Mouse (Mus musculus) testis, postnatal 14 days (tissue): ENCODE measurements at regions not wholly inside any gene's neighbourhood (a gene's known extent, or its start where the extent isn't known, plus 50 kb on each side); places are given as distances from the start of the nearest gene placed in this dataset.
"Not testable (repeated sequence)": the region's sequence is repeated elsewhere in the genome, so short reads cannot be mapped to it uniquely, and the experiment has no call there.

Source experiments
- DNase-seq: peaks from one replicate; pipeline ENCODE4 v3.0.0; 2021; ENCODE audit warnings: low spot score

DNA sequence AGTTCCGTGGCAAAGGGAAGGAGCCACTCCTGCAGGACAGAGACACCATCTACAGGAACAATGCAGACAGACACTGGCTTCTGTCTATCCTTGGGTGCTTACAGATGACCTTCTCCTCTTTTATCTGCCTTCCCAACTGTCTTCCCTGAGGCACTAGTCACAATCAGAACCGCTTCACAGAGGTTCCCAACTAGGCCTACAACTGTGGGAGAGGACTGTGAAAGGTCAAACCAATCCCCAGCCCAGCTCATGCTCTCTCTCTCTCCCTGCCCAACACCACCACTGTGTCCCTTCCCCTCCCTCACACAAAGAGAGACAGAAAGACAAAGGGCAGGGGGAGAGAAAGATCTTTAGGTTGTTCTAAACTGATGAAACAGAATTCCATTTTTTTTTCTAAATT is 61.3 kb downstream of the Tmem17 start:
- no peak for DNase-seq

DNA sequence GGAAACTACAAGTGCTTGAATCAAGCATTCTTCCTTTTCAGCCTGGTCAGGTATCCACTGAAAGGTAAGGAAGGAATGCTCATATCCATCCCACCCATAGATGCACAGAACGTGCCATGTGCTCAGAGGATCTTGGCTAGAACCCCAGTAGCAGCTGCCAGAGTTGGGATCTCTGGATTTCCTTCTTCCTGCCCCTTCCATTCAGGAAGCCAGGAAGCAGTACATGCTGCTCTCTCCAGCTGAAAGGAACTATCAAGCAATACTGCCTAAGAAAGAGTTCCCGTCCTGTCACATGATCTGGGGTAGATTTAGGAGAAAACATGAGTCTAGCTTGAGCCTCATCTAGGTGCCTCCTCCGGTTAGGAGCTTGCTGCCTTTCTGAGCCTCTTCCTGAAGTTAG is 61.9 kb downstream of the Tmem17 start:
- no peak for DNase-seq

DNA sequence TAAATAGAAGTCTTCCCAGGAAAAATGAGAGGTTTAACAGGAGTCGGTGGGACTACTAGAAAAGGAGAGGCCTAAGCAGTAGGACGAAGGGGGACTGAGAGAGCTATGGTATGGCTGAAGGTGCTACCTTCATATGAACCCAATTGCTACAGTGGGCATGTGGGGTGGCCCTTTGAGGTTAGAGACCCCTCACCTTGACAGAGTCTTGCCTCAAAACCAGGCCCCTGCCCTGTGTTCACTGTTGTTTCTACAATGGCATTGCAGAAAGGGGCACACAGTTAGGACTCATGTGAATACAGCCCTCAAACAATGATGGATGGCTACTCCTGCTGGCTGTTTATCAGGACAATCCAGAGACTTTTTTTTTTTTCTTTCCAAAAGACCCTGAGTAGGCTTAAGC is 62.6 kb downstream of the Tmem17 start:
- no peak for DNase-seq

DNA sequence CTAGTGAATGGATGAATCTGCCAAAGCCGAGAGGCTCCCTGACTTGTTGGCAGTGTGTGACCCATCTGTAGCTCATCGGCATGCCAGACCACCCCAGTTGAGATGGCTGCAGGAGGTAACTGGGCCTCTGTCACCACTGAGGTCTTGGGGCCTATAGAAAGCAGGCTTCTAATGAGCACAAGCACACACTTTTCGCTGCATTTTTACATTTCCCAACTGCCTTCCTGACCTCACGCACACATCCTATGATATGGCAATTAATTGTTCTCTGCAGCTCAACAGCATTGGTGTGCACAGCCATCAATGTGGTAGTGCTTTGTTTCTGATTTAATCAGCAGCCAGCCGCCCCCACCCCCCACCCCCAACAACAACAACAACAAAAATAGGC is 72.2 kb downstream of the Tmem17 start:
- DNase-seq: no peak

DNA sequence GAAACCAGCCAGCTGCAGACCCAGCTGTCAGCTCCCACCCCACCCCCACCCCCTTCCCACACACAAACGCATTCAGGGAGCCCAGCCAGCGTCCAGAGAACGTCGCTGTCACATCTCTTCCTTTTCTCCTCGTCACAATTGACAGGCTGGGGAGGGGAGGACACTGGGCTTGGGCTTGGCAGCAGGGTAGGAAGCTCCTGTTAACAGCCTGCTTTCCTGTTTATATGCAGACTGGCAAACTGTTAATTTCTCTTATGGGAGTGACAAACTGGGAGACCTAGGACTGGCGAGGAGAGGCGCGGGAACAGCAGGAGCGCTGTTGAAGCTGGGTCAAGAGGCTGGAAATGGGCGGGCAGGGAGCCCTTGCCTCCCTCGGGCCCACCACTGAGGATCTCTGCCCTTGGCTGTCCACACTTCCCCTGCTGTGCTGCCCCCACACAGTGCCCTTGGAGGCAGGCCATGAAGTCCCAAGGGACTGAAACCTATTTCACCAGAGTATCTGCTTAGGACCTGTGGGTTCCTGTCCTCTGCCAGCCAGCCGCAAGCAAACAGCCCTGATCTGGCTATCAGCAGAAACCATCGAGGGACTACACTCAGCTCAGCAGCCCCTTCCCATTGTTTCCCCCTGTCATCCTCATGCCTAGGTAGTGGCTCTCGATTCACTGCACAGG is 72.7 kb downstream of the Tmem17 start:
- DNase-seq: peak; percentile 19

- DNase-seq: peak; percentile 31
These were observed 75.9 kb downstream of the Tmem17 start for GRCm38 (mm10) chr11:22587691-22588241.

GRCm38 (mm10) chr11:22588546-22588945 is 76.7 kb downstream of the Tmem17 start:
- DNase-seq: peak; percentile 20

DNA sequence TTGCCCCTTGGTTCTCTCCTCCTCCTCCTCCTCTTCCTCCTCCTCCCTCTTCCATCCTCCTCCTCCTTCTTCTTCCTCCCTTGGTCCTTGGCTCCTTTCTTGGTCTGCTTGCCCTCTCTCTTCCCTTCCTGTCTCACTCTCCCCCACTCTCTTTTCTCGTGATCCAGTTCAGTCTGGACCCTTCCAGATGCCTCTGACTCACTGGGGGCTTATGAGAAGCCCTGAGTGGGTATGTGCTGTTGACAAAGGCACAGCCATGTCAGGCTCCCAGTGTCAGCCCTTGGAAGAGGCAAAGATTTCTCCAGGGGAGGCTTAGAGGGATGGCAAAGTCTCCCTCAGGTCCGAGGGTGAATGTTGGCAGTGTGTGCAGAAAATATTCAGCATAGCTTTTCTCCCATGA is 78.0 kb downstream of the Tmem17 start:
- no peak for DNase-seq

DNA sequence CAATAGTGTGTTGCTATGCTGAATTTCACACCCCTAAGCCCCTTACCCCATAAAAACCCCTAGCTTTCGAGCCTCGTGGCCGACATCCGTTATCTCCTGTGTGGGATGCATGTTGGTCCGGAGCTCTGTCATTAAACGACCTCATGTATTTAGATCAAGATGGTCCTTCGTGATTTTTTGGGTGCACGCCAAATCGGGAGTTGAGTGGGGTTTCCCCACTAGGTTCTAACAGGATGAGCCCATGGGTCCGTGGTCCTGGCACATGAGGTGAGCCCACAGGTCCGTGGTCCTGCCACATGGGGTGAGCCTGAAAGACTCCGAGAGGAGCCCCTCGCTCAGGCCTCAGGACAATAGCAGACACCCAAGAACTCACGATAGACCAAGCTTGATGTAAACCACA is 79.2 kb downstream of the Tmem17 start:
- not testable (repeated sequence) for DNase-seq

DNA sequence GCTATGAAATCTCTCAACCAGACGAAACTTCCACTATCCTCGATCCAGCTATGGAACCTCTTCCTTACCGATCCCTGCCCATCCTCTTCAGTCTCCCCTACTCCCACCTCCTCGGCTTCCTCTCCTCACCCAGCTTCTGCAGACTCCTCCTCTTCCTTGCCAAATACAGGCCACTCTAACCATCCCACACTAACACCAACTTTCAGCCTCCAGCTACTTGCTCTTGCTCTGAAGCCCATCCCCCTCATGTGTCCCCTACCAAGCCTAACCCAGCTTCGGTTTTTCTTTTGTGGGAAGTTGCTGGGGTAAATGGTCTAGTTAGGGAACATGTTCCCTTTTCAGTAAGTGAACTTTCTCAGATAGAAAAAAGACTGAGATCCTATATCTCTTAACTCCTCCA is 80.8 kb downstream of the Tmem17 start:
- DNase-seq: no peak

DNA sequence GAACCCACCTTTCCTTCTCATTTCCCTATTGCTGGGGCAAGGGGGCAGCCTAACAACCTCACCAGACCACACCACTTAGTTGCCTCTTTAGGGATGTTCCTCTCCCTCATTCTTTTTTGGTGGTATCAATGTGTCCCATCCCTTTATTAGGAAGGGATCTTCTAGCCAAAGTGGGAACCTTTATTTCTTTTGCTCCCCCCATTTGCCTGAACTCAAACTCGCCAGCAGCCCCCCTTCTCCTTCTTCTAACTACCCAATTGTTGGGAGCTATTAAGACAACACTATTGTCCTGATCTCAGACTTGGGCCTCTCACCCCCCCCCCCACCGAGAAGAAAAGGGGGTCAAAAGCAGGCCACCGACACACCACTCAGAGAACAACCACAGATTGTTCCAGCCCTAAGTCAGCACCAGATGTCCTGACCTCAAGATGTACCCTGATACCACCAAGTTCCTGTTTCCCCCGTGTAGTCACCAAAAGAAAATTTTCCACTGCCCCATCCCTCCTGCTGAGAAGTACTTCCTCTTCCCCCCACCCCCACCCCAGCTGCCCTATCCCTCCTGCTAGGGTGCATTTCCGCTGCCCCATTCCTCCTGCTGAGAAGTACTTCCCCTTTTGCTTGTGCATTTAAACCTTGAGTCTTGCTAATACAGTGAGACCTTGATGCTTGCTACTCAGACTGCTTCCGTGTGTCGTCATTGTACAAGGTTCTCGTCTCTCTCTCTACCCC is 84.4 kb downstream of the Tmem17 start:
- no peak for DNase-seq

- no peak for DNase-seq
These were observed 84.9 kb downstream of the Tmem17 start for GRCm38 (mm10) chr11:22596805-22597149.

DNA sequence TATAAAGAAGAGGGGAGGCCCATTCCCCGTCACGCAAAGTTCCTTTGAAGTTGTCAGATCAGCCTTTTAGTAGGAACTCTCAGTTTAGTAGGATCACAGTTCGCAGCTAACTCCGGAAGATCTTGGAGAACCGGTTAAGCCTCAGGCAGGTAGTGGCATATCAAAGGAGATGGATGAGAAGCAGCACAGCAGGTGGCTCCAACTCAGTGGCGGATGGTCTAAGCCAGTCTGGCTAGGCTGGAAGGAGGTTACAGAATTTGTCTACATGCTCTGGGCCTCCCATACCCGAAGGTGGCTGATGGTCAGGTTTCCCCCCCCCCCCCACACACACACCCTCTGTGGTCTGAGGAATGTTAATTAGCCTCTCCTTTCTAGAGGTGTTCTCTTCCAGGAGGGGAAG is 88.5 kb downstream of the Tmem17 start:
- no peak for DNase-seq

DNA sequence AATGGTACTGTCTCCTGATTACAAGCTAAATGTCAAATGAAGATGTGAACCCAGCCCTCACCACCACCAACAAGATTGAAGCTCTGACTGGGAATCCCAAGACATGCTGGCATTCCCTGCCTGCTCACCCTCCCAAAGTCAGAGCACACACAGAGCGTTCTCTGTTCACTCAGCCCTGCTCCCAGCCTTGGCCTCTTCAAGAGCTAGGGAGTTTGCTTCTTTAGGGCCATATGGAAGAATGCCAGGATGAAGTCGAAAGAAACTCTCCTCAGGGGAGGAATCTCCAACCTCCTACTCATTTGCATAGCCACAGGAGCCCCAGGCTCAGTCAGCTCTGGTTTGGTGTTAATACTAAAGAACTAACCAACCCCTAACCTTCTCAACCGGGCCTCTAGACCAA is 90.1 kb downstream of the Tmem17 start:
- DNase-seq: peak; percentile 56

GRCm38 (mm10) chr11:22602610-22603009 is 90.7 kb downstream of the Tmem17 start:
- no peak for DNase-seq

DNA sequence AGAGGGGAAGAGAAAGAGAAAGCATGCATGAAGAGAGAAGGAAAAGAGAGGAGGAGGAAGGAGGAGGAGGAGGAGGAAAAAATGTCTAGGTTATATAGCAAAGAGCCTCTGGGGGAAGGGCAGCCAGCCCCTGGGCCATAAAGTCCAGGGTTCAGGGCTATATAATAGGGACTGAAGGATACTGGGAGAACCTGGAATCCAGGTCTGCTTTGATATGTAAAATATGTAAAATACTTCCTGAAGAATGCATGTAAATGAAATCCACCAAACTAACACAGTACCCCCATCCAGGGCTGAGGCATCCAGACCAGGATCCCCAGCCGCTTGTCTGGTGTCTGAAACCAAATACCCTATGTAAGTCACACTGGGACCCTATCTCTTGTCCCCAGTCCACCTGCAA is 91.5 kb downstream of the Tmem17 start:
- no peak for DNase-seq

- no peak for DNase-seq
These were observed 94.5 kb downstream of the Tmem17 start for GRCm38 (mm10) chr11:22606380-22606779.

DNA sequence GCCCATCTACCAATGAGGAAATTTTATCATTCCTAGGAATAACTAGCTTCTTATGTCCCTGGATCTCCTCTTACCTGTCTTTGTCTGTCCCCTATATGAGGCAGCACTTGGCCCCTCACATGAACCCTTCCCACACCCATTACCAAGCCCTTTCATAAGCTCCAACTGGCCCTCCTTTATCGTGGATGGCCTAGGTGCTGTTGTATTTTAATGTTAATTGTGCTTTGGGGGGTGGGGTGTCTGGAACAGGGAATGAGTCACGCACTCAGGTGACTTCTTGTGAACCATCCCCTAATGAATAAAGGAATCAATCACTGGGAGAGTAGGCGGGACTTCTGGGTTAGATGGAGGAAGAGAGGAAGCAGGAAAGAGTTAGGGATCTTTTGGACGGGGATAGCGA is 95.8 kb downstream of the Tmem17 start:
- DNase-seq: no peak

DNA sequence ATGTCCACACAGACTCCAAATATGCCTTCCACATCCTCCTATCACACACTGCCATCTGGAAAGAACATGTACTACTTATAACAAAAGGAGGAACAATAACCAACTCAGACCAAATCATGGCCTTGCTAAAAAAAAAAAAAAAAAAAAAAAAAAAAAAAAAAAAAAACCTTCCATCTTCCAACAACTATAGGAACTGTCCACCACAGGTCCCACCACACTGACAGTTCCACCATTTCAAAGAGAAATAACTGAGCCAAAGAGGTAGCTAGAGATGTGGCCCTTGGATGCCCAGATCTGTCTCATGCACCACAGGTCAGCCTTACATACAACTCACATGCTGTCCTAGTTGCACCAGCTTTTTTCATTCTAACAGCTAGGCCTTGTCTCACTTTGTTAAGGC is 97.1 kb downstream of the Tmem17 start:
- no peak for DNase-seq

DNA sequence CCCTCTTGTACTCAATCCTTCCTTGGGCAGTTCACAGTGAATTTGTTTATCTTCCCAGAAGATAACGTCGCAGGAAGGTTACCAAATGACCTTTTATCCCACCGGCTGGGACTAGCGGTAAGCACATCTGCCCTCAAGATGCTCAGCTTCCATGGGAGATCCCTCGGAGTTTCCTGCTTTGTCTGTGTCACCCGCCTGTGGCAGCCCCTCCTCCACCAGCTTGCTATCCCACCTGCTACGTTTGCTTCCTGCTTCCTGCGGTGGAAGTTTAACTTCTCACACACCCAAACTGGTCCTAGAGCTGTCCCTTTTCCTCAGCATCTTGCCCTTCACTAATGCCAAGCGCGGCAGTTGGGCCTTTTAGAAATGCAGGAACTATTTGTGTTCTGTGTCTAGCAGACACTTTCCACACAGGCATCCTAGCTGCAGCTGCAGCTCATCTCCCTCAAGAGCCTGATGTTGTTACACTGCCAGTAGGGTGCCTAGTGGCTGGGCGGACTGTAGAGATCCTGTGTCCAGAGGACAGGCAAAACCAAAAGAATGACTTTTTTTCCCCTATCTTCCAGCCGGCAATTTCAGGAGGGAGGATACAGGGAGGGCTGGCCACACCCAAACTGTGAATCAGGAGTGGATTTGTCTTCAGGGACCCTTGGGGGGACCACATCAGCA is 98.7 kb downstream of the Tmem17 start:
- DNase-seq: no peak

DNA sequence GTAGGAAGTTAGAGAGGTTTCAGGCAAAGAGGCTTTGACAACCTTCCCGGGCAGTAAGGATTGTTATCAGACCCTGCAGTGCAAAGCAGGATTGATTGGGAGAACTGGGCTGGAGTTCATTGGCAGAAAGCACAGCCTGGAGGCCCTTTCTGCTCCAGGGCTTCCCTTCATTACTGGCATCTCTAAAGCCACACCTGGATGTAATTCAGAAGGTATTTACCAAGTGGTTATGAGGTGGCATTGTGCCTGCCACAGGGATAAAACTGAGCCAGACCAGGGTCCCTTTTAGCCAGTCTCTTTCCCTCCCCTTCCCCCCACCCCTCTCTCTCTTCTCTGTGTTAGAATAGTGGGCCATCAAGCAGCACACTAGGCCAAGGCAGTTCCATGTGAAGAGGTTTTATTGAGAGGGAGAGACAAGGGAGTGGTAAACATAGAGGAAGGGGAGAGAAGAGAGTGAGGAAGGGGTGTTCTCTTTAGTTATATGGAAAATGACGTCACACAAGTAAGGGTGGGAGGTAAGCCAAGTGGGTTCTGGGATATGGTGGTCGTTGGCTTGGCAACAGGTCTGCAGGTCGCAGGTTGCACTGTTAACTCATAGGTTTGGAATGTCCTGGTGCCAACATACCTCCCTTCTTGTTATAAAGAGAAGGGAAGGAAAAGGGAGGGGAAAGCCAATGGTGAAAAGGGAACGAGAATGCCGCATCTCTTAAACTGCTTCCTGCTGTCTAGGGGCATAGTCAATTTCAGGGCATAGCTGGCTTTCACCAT is 99.4 kb downstream of the Tmem17 start:
- DNase-seq: no peak

GRCm38 (mm10) chr11:22613500-22613899 is 101.6 kb downstream of the Tmem17 start:
- DNase-seq: no peak
